Mouse (Mus musculus): Measurements from ENCODE around the gene Gm12166.

DNA sequence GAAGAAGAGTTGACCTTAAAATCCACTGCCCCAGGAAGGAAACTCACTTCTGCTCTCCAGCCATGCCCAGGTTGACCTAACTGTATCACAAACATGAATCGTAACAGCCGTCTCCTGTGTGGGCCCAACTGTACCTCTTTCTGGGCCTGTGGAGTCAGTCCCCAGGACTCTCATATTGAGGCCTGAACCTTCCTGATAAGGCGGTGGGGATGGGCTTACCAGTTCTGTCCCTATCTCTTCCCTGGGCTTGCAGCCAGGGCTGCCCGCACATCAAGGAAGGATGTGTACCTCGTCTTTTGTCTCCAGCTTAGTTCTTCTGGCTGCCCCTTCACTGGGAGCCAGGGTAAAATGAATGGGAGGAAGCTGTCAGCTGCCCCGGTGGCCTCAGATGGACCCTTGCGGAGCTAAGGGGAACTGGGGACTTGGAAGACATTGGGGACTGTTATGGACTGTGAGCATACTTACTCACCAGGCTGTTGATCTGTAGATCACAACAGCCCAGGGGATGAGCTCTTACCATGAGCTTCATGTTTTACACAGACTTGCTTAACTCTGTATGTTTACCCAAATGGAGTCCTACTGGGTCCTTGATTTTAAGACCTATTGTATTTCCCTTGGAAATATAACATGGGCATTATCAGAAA is 25.7 kb upstream of the Gm12166 start:
- TF ChIP-seq CTCF (IDR thresholded peaks at IDR 0.05; ENCODE audit: extremely low read depth, insufficient read depth, insufficient read length, insufficient replicate concordance), result no peak
- TF ChIP-seq POLR2A (IDR thresholded peaks at IDR 0.05; ENCODE audit: low read depth, low read length), result no peak
